Mouse (Mus musculus) bone marrow, adult 2 months (tissue): ENCODE measurements around the gene Synpo2.

Experiments
- CTCF ChIP-seq: fragments of 200-500 bp; IDR thresholded peaks from 2 replicates; pipeline ENCODE4 v1.5.1; 2011; ENCODE audit warnings: low read length, control low read depth; ENCODE audit not compliant: control insufficient read depth, insufficient read depth
- POLR2A ChIP-seq: fragments of 200-500 bp; IDR thresholded peaks from 2 replicates; pipeline ENCODE4 v1.6.1; 2011; ENCODE audit warnings: low read depth, mild to moderate bottlenecking, control low read depth, low read length, borderline replicate concordance; ENCODE audit not compliant: control insufficient read depth

- TF ChIP-seq CTCF (no peak), POLR2A (no peak)
Observed at GRCm38 (mm10) chr3:123112781-123113180, 123.2 kb downstream of the Synpo2 start.
